Mouse (Mus musculus): ENCODE results near the gene Trp53tg5. TPM values are rescaled to one million over a fixed set of nuclear protein-coding genes. Genes with fewer than 3 reads are reported as not detected.
A peak's percentile ranks its signal among the peaks of the same experiment; 100 is the strongest.

Trp53tg5 gene
- total and polyA plus RNA-seq, 3 experiments = not detected

- TF ChIP-seq MXI1 (IDR thresholded peaks at IDR 0.05; ENCODE audit: low read depth, low read length) = peak; percentile 76; the same call in 1 of the 2 replicates
- no peak for TF ChIP-seq TBP (conservative IDR thresholded peaks at IDR 0.05; ENCODE audit: low read depth, low read length)
- peak; percentile 83 for TF ChIP-seq POLR2AphosphoS2 (IDR thresholded peaks at IDR 0.05; ENCODE audit: low read depth, low read length)
- peak; percentile 95 for TF ChIP-seq NRF1 (IDR thresholded peaks at IDR 0.05; ENCODE audit: low read depth, low read length)
- TF ChIP-seq ZC3H11A (IDR thresholded peaks at IDR 0.05; ENCODE audit: low read depth, low read length) = no peak
- TF ChIP-seq USF1 (IDR thresholded peaks at IDR 0.05; ENCODE audit: low read depth, low read length) = no peak
- TF ChIP-seq RCOR1 (conservative IDR thresholded peaks at IDR 0.05; ENCODE audit: low read depth, low read length) = no peak
- peak; percentile 48 for TF ChIP-seq BHLHE40 (IDR thresholded peaks at IDR 0.05; ENCODE audit: low read depth, low read length)
- TF ChIP-seq MAZ (IDR thresholded peaks at IDR 0.05; ENCODE audit: low read depth, low read length) = peak; percentile 87; the same call in 1 of the 2 replicates
- peak; percentile 77; the same call in 1 of the 2 replicates for TF ChIP-seq MEF2A (IDR thresholded peaks at IDR 0.05; ENCODE audit: borderline replicate concordance, low read depth, low read length)
- peak; percentile 59 for TF ChIP-seq SMC3 (IDR thresholded peaks at IDR 0.05; ENCODE audit: low read depth, low read length)
- peak; percentile 62; the same call in 1 of the 2 replicates for TF ChIP-seq TCF12 (IDR thresholded peaks at IDR 0.05; ENCODE audit: low read depth, low read length)
- TF ChIP-seq EP300 (IDR thresholded peaks at IDR 0.05; ENCODE audit: low read length) = no peak
- TF ChIP-seq KAT2A (IDR thresholded peaks at IDR 0.05; ENCODE audit: insufficient replicate concordance, low read length) = peak; percentile 95
- no peak for TF ChIP-seq JUN (IDR thresholded peaks at IDR 0.05; ENCODE audit: insufficient read depth, low read depth, low read length)
- TF ChIP-seq CHD1 (IDR thresholded peaks at IDR 0.05; ENCODE audit: low read depth, low read length) = no peak
Observed at GRCm38 (mm10) chr2:164460745-164461551, 12.6 kb downstream of the Trp53tg5 start, which contains the start of gene Gm20458 (continued).

DNA sequence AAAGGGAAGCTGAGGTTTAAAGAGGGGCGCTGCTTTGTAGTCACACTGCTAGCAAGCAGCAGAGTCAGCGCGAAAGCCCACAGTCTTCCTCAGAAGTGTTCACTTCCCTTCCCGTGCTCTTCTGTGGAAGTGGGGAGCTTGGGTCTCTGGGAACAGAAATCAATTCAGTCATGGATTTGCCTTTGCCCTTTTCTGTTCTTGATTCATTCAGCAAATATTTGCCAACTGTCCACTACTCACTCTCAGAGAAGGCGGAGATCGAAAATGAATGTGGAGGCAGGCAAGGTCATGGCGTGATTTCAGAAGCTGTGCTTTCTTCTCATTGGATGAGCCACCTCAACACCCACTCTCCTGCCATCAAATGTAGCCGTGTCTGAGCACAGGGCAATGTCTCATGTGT lies 15.0 kb downstream of the Trp53tg5 start:
- Histone ChIP-seq H3K9ac (ENCODE audit: insufficient read depth, low read depth) (no peak overlapping the region), H3K4me3 (replicated peaks in 1 of 3; ENCODE audit: low read depth in 2 of 3, low read length in 2 of 3, poor library complexity in 1 of 3) (no peak overlapping the region), H3K9me3 (replicated peaks; ENCODE audit: low read length) (peaks cover 2% of the 10 kb centered on the region), H3K79me2 (replicated peaks; ENCODE audit: control insufficient read depth, extremely low read depth, insufficient read depth, poor library complexity, severe bottlenecking) (peaks cover 11% of the 10 kb centered on the region), H3K27me3 (replicated peaks) (no peaks in the 10 kb centered on the region), H3K36me3 (replicated peaks in 1 of 2; ENCODE audit: control insufficient read depth in 1 of 2, insufficient read depth in 1 of 2, low read length in 1 of 2) (peaks cover 11 to 16% of the 10 kb centered on the region in 2 experiments), H3K27ac (ENCODE audit: insufficient read depth, low read depth) (no peak overlapping the region), H3K4me2 (ENCODE audit: insufficient read depth, low read depth, poor library complexity, severe bottlenecking) (no peak overlapping the region), H3K4me1 (ENCODE audit: control insufficient read depth in 1 of 2, insufficient read depth in 2 of 2) (peaks cover 7 to 39% of the 10 kb centered on the region in 2 experiments)
- dilution Hi-C loops (cut with MboI; ENCODE audit: extremely low pct_ligation_motif_present, extremely low pct_unique_long_range_greater_than_20kb, low sequenced_read_pairs) = no loop called here
- TF ChIP-seq NELFE (IDR thresholded peaks at IDR 0.05; ENCODE audit: low read depth, low read length) (no peak), ETS1 (conservative IDR thresholded peaks at IDR 0.05; ENCODE audit: low read depth, low read length) (no peak), ZMIZ1 (IDR thresholded peaks at IDR 0.05; ENCODE audit: low read depth, low read length) (no peak), ELF1 (IDR thresholded peaks at IDR 0.05; ENCODE audit: low read depth, low read length) (no peak), TBP (conservative IDR thresholded peaks at IDR 0.05; ENCODE audit: low read depth, low read length) (no peak), TCF12 (IDR thresholded peaks at IDR 0.05; ENCODE audit: low read depth, low read length) (no peak), ZC3H11A (IDR thresholded peaks at IDR 0.05; ENCODE audit: low read depth, low read length) (no peak), RAD21 (IDR thresholded peaks at IDR 0.05; ENCODE audit: low read depth, low read length) (no peak)
- in situ Hi-C loops (cut with MboI; ENCODE audit: low pct_ligation_motif_present, low pct_unique_long_range_greater_than_20kb, low sequenced_read_pairs) = loop anchor here (5.0 kb wide), 1 partner anchor 36 kb away; no protein-coding TSS in a partner anchor
- DNase-seq (ENCODE audit: extremely low read depth) = no peak

Data from CH12.LX (cell line).